Mouse (Mus musculus) liver, embryonic 11.5 days (tissue): ENCODE results near the gene Slc12a8. TPM values are rescaled to one million over a fixed set of nuclear protein-coding genes. Genes with fewer than 3 reads are reported as not detected.

Experiments used
- ATAC-seq: fragments of 200-750 bp; cut with Nextera tagmentation; replicated peaks from 2 replicates; pipeline ENCODE4 v1.8.0; 2017; ENCODE audit warnings: moderate number of reproducible peaks, mild to moderate bottlenecking, moderate TSS enrichment, moderate library complexity; ENCODE audit not compliant: low FRiP score
- DNase-seq: peaks from one replicate; pipeline ENCODE4 v3.0.0-alpha.2; 2017; ENCODE audit warnings: low spot score
- H3K27ac ChIP-seq: fragments of 300-500 bp; sonication (generic); 2 replicates; pipeline ENCODE4 v1.5.1; 2014; ENCODE audit warnings: mild to moderate bottlenecking, low read depth, low read length, control low read depth
- H3K27me3 ChIP-seq: fragments of 300-500 bp; sonication (generic); replicated peaks from 2 replicates; pipeline ENCODE4 v1.6.1; 2014; ENCODE audit warnings: low read length, mixed read lengths; ENCODE audit not compliant: control insufficient read depth, insufficient read depth
- H3K36me3 ChIP-seq: fragments of 300-500 bp; sonication (generic); 2 replicates; pipeline ENCODE4 v1.6.1; 2014; ENCODE audit warnings: mild to moderate bottlenecking, low read length, moderate library complexity, mixed read lengths; ENCODE audit not compliant: control insufficient read depth, insufficient read depth
- H3K4me1 ChIP-seq: fragments of 300-500 bp; sonication (generic); replicated peaks from 2 replicates; pipeline ENCODE4 v1.6.1; 2014; ENCODE audit warnings: low read length, mixed read lengths; ENCODE audit not compliant: control insufficient read depth, insufficient read depth
- H3K4me2 ChIP-seq: fragments of 300-500 bp; sonication (generic); 2 replicates; pipeline ENCODE4 v1.6.1; 2014; ENCODE audit warnings: mild to moderate bottlenecking, control low read depth, moderate library complexity
- H3K4me3 ChIP-seq: fragments of 300-500 bp; sonication (generic); 2 replicates; pipeline ENCODE4 v1.5.1; 2014; ENCODE audit warnings: low read depth, low read length, control low read depth
- H3K9ac ChIP-seq: fragments of 300-500 bp; sonication (generic); 2 replicates; pipeline ENCODE4 v1.6.1; 2014; ENCODE audit warnings: low read depth, low read length, control low read depth
- H3K9me3 ChIP-seq: fragments of 300-500 bp; sonication (generic); 2 replicates; pipeline ENCODE4 v1.6.1; 2016; ENCODE audit warnings: low read length, inconsistent platforms, mixed read lengths; ENCODE audit not compliant: control insufficient read depth
- WGBS: fragments of 180-500 bp; shearing (Covaris S2); extraction: QIAGEN DNeasy Blood & Tissue Kit; methylation state at CpG from one replicate; pipeline ENCODE4 v1.1.7; 2014; 5-methylcytosine and 5-hydroxymethylcytosine counted together
- polyA plus RNA-seq: library from polyadenylated mRNA; unstranded; fragments of >200 nt; fragmentation: Nextera tagmentation; extraction: Ambion mirVana; gene quantifications from 2 replicates; pipeline ENCODE4 v1.2.1, GENCODE M21; 2014

Gene Slc12a8
- polyA plus RNA-seq, 1 experiment from 2014 or later, result 0.16 TPM

GRCm38 (mm10) chr16:33681661-33682060, 164.5 kb downstream of the Slc12a8 start:
- ATAC-seq (no peak), DNase-seq (no peak)
- Histone ChIP-seq H3K27ac (no peak overlapping the region), H3K9me3 (no peaks in the 10 kb centered on the region), H3K4me1 (peaks cover 11% of the 10 kb centered on the region), H3K9ac (no peak overlapping the region), H3K4me3 (no peak overlapping the region), H3K27me3 (no peaks in the 10 kb centered on the region), H3K4me2 (no peak overlapping the region), H3K36me3 (no peaks in the 10 kb centered on the region)

DNA sequence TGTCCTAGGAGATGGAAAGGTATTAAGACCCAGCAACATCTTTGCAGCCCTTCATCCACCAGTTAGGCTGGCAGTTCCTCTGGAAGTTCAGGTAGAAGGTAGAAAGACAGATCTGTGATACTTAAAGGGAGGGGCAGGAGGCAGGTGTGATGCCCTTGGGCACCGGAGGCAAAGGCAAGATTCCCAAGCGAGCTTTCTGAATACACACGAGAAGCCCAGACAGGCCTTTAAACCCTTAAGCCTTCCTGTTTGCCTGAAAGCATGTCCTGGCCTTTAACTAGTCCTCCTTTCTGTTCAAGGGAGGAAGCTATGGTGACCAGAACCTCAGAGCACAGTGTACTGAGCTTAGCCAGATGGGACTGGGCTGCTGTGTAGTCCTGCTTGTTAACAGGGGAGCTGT, 165.5 kb downstream of the Slc12a8 start:
- no peaks in the 10 kb centered on the region for H3K36me3 ChIP-seq
- WGBS, result 79% methylated on average over 3 of the region's 3 CpGs
- ATAC-seq (no peak), DNase-seq (no peak)
- no peak overlapping the region for H3K27ac ChIP-seq
- no peaks in the 10 kb centered on the region for H3K9me3 ChIP-seq
- no peak overlapping the region for H3K4me3 ChIP-seq
- no peak overlapping the region for H3K4me2 ChIP-seq
- H3K9ac ChIP-seq, result no peak overlapping the region
- H3K4me1 ChIP-seq, result peaks cover 11% of the 10 kb centered on the region
- H3K27me3 ChIP-seq, result no peaks in the 10 kb centered on the region

GRCm38 (mm10) chr16:33683206-33684161, 166.4 kb downstream of the Slc12a8 start:
- peak overlapping the region; percentile 91 for H3K4me3 ChIP-seq
- no peaks in the 10 kb centered on the region for H3K9me3 ChIP-seq
- peak overlapping the region; percentile 89 for H3K9ac ChIP-seq
- H3K36me3 ChIP-seq, result no peaks in the 10 kb centered on the region
- H3K27me3 ChIP-seq, result no peaks in the 10 kb centered on the region
- DNase-seq (peak; percentile 49), ATAC-seq (peak; percentile 34)
- no peak overlapping the region for H3K27ac ChIP-seq
- peaks cover 11% of the 10 kb centered on the region for H3K4me1 ChIP-seq
- H3K4me2 ChIP-seq, result peak overlapping the region; percentile 99
- 56% methylated on average over 13 of the region's 13 CpGs for WGBS

- H3K9me3 ChIP-seq, result no peaks in the 10 kb centered on the region
- ATAC-seq, result peak; percentile 88
- peak; percentile 78 for DNase-seq
- H3K9ac ChIP-seq, result peak within 1 kb of the TSS; percentile 89
- H3K4me2 ChIP-seq, result peak within 1 kb of the TSS; percentile 99
- H3K27me3 ChIP-seq, result no peaks in the 10 kb centered on the region
- peaks cover 11% of the 10 kb centered on the region for H3K4me1 ChIP-seq
- H3K4me3 ChIP-seq, result peak within 1 kb of the TSS; percentile 91
- 1% methylated on average over 21 of the region's 57 CpGs for WGBS
- H3K36me3 ChIP-seq, result no peaks in the 10 kb centered on the region
- H3K27ac ChIP-seq, result peak within 1 kb of the TSS; percentile 21; the same call in 1 of the 2 replicates
Observed at GRCm38 (mm10) chr16:33684162-33684702, 167.1 kb downstream of the Slc12a8 start, which contains the start of gene Heg1. Gene Heg1, plus strand, starts transcription at chr16:33684370.

DNA sequence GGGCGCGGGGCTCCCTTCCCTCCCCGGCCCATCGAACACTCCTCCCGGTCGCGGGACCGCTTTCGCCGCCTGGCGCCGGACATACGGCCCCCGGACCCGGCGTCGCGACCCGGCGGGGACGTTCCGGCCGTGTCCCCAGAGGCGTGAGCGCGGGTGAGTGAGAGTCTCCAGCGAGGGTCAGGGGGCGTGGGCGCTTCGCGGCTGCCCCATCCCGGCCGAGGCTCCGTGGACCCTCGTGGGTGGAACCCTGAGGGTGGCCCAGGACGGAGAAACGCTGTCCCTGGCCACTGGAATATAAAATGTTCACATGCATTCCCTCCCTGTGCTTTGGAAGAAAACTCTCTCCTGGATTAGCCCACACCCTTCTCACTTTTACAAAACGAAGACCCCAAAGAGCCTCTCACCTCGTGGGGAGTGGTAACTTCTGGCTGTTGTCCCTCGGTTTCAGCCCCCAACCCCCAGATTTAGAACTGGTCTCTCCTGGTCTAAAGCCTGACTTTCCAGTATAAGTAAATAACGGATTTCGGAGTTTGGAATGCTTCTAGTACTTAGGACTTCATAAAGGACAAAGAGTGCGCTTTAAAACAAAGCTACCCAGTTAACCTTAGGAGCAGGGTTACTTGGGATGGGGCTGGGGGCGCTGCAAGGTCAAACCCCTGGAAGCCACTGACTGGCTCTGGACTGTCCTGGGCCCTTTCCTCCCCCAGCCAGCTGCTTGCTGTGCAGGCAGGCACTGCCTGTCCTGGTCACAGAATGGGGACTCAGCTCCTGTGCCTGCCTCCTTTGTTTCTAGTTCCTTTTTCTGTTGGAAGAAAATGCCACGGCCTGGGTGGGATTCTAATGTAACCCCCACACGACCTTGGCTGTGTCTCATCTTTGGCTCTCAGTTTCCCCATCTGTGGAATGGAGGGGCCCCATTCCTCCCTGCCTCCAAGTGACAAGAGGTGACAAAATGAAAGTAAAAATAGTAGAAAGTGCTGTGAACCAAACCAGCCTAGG, 167.9 kb downstream of the Slc12a8 start:
- peaks cover 11% of the 10 kb centered on the region for H3K4me1 ChIP-seq
- H3K9me3 ChIP-seq, result no peaks in the 10 kb centered on the region
- DNase-seq (no peak), ATAC-seq (peak; percentile 33)
- peak overlapping the region; percentile 99 for H3K4me2 ChIP-seq
- H3K27ac ChIP-seq, result peak overlapping the region; percentile 21; the same call in 1 of the 2 replicates
- peak overlapping the region; percentile 91 for H3K4me3 ChIP-seq
- peak overlapping the region; percentile 89 for H3K9ac ChIP-seq
- WGBS, result 2% methylated on average over 46 of the region's 46 CpGs
- no peaks in the 10 kb centered on the region for H3K27me3 ChIP-seq
- H3K36me3 ChIP-seq, result no peaks in the 10 kb centered on the region

- H3K9ac ChIP-seq, result peak overlapping the region; percentile 89
- H3K9me3 ChIP-seq, result no peaks in the 10 kb centered on the region
- DNase-seq (no peak), ATAC-seq (no peak)
- peaks cover 17% of the 10 kb centered on the region for H3K4me1 ChIP-seq
- H3K27ac ChIP-seq, result no peak overlapping the region
- no peaks in the 10 kb centered on the region for H3K27me3 ChIP-seq
- H3K36me3 ChIP-seq, result no peaks in the 10 kb centered on the region
- H3K4me2 ChIP-seq, result peak overlapping the region; percentile 99
- 64% methylated on average over 1 of the region's 1 CpGs for WGBS
- peak overlapping the region; percentile 91; the same call in 1 of the 2 replicates for H3K4me3 ChIP-seq
Observed at GRCm38 (mm10) chr16:33686056-33686455, 168.9 kb downstream of the Slc12a8 start.

GRCm38 (mm10) chr16:33687724-33688123, 170.6 kb downstream of the Slc12a8 start:
- no peaks in the 10 kb centered on the region for H3K9me3 ChIP-seq
- H3K27ac ChIP-seq, result peak overlapping the region; percentile 28; the same call in 1 of the 2 replicates
- H3K36me3 ChIP-seq, result no peaks in the 10 kb centered on the region
- whole genome bisulfite sequencing, result 75% methylated on average over 3 of the region's 3 CpGs
- no peak overlapping the region for H3K9ac ChIP-seq
- peaks cover 17% of the 10 kb centered on the region for H3K4me1 ChIP-seq
- ATAC-seq (no peak), DNase-seq (no peak)
- 0 out of 2 replicates have a peak overlapping the region, but pooled peaks have one; percentile 15 for H3K4me3 ChIP-seq
- no peaks in the 10 kb centered on the region for H3K27me3 ChIP-seq
- peak overlapping the region; percentile 99 for H3K4me2 ChIP-seq
